Mouse (Mus musculus): Measurements from ENCODE around the gene Vta1. TPM values are rescaled to one million over a fixed set of nuclear protein-coding genes. Genes with fewer than 3 reads are reported as not detected.

The Vta1 gene
- polyA plus RNA-seq (2015; fragmentation: Nextera tagmentation; extraction: Ambion mirVana) = 177 and 196 TPM in 2 replicates

GRCm38 (mm10) chr10:14705072-14706066, at the start of gene Vta1, which contains the start of gene Nmbr:
Gene Vta1, minus strand, starts transcription at chr10:14705560.
Gene Nmbr, plus strand, starts transcription at chr10:14705591.
- Histone ChIP-seq H3K4me3 (ENCODE audit: low read length) (peak within 1 kb of the TSS; percentile 96), H3K27me3 (replicated peaks; ENCODE audit: control insufficient read depth, insufficient read depth, low read length) (no peaks in the 10 kb centered on the region), H3K9ac (ENCODE audit: low read depth, low read length) (peak within 1 kb of the TSS; percentile 84), H3K9me3 (ENCODE audit: control insufficient read depth, low read length) (0 out of 2 replicates have a peak, but pooled peaks cover 2% of the 10 kb centered on the region), H3K36me3 (ENCODE audit: control insufficient read depth, insufficient read depth, low read length) (no peaks in the 10 kb centered on the region), H3K27ac (ENCODE audit: low read depth, low read length) (peak within 1 kb of the TSS; percentile 84), H3K4me1 (ENCODE audit: control insufficient read depth, insufficient read depth, low read depth, low read length) (peaks cover 15% of the 10 kb centered on the region), H3K4me2 (ENCODE audit: low read length) (peak within 1 kb of the TSS; percentile 70)
- WGBS = under 1% methylated on average over 50 of the region's 50 CpGs
- ATAC-seq = peak; percentile 99

- Histone ChIP-seq H3K9me3 (ENCODE audit: control insufficient read depth, low read length) (no peaks in the 10 kb centered on the region), H3K4me3 (ENCODE audit: low read length) (no peak overlapping the region), H3K4me2 (ENCODE audit: low read length) (no peak overlapping the region), H3K36me3 (ENCODE audit: control insufficient read depth, insufficient read depth, low read length) (no peaks in the 10 kb centered on the region), H3K9ac (ENCODE audit: low read depth, low read length) (no peak overlapping the region), H3K27me3 (replicated peaks; ENCODE audit: control insufficient read depth, insufficient read depth, low read length) (no peaks in the 10 kb centered on the region), H3K4me1 (ENCODE audit: control insufficient read depth, insufficient read depth, low read depth, low read length) (no peaks in the 10 kb centered on the region), H3K27ac (ENCODE audit: low read depth, low read length) (no peak overlapping the region)
- WGBS = 12% methylated on average over 2 of the region's 2 CpGs
- ATAC-seq = no peak
Measured at GRCm38 (mm10) chr10:14734285-14734684, 28.9 kb upstream of the Vta1 start.

- no peak overlapping the region for H3K27ac ChIP-seq (ENCODE audit: low read depth, low read length)
- H3K27me3 ChIP-seq (replicated peaks; ENCODE audit: control insufficient read depth, insufficient read depth, low read length) = no peaks in the 10 kb centered on the region
- WGBS = 58% methylated on average over 9 of the region's 9 CpGs
- H3K4me3 ChIP-seq (ENCODE audit: low read length) = no peak overlapping the region
- no peaks in the 10 kb centered on the region for H3K4me1 ChIP-seq (ENCODE audit: control insufficient read depth, insufficient read depth, low read depth, low read length)
- H3K36me3 ChIP-seq (ENCODE audit: control insufficient read depth, insufficient read depth, low read length) = no peaks in the 10 kb centered on the region
- H3K9ac ChIP-seq (ENCODE audit: low read depth, low read length) = no peak overlapping the region
- ATAC-seq = no peak
- no peaks in the 10 kb centered on the region for H3K9me3 ChIP-seq (ENCODE audit: control insufficient read depth, low read length)
- no peak overlapping the region for H3K4me2 ChIP-seq (ENCODE audit: low read length)
Measured at GRCm38 (mm10) chr10:14725671-14726070, 20.3 kb upstream of the Vta1 start.

GRCm38 (mm10) chr10:14718114-14718513, 12.8 kb upstream of the Vta1 start, which contains the start of gene Gje1:
Gene Gje1, minus strand, starts transcription at chr10:14718214.
- ATAC-seq = no peak
- H3K4me3 ChIP-seq (ENCODE audit: low read length) = no peak within 1 kb of the TSS
- no peaks in the 10 kb centered on the region for H3K27me3 ChIP-seq (replicated peaks; ENCODE audit: control insufficient read depth, insufficient read depth, low read length)
- no peaks in the 10 kb centered on the region for H3K9me3 ChIP-seq (ENCODE audit: control insufficient read depth, low read length)
- no peak within 1 kb of the TSS for H3K27ac ChIP-seq (ENCODE audit: low read depth, low read length)
- no peak within 1 kb of the TSS for H3K4me2 ChIP-seq (ENCODE audit: low read length)
- no peaks in the 10 kb centered on the region for H3K4me1 ChIP-seq (ENCODE audit: control insufficient read depth, insufficient read depth, low read depth, low read length)
- no peaks in the 10 kb centered on the region for H3K36me3 ChIP-seq (ENCODE audit: control insufficient read depth, insufficient read depth, low read length)
- 60% methylated on average over 3 of the region's 3 CpGs for WGBS
- H3K9ac ChIP-seq (ENCODE audit: low read depth, low read length) = no peak within 1 kb of the TSS

- 22% methylated on average over 4 of the region's 4 CpGs for WGBS
- Histone ChIP-seq H3K4me2 (ENCODE audit: low read length) (peak overlapping the region; percentile 70), H3K4me3 (ENCODE audit: low read length) (peak overlapping the region; percentile 96), H3K27ac (ENCODE audit: low read depth, low read length) (no peak overlapping the region), H3K4me1 (ENCODE audit: control insufficient read depth, insufficient read depth, low read depth, low read length) (peaks cover 15% of the 10 kb centered on the region), H3K9me3 (ENCODE audit: control insufficient read depth, low read length) (0 out of 2 replicates have a peak, but pooled peaks cover 2% of the 10 kb centered on the region), H3K9ac (ENCODE audit: low read depth, low read length) (no peak overlapping the region), H3K36me3 (ENCODE audit: control insufficient read depth, insufficient read depth, low read length) (no peaks in the 10 kb centered on the region), H3K27me3 (replicated peaks; ENCODE audit: control insufficient read depth, insufficient read depth, low read length) (no peaks in the 10 kb centered on the region)
- ATAC-seq = no peak
Measured at GRCm38 (mm10) chr10:14703830-14704420, 1.4 kb downstream of the Vta1 start.

GRCm38 (mm10) chr10:14703239-14703638, 2.1 kb downstream of the Vta1 start:
- 13% methylated on average over 1 of the region's 1 CpGs for WGBS
- no peaks in the 10 kb centered on the region for H3K36me3 ChIP-seq (ENCODE audit: control insufficient read depth, insufficient read depth, low read length)
- no peaks in the 10 kb centered on the region for H3K27me3 ChIP-seq (replicated peaks; ENCODE audit: control insufficient read depth, insufficient read depth, low read length)
- H3K4me3 ChIP-seq (ENCODE audit: low read length) = no peak overlapping the region; the same call in 1 of the 2 replicates
- H3K9ac ChIP-seq (ENCODE audit: low read depth, low read length) = no peak overlapping the region
- H3K4me2 ChIP-seq (ENCODE audit: low read length) = peak overlapping the region; percentile 70
- no peak overlapping the region for H3K27ac ChIP-seq (ENCODE audit: low read depth, low read length)
- no peak for ATAC-seq
- 0 out of 2 replicates have a peak, but pooled peaks cover 2% of the 10 kb centered on the region for H3K9me3 ChIP-seq (ENCODE audit: control insufficient read depth, low read length)
- peaks cover 15% of the 10 kb centered on the region for H3K4me1 ChIP-seq (ENCODE audit: control insufficient read depth, insufficient read depth, low read depth, low read length)

- Histone ChIP-seq H3K9ac (ENCODE audit: low read depth, low read length) (no peak overlapping the region), H3K27ac (ENCODE audit: low read depth, low read length) (no peak overlapping the region), H3K4me2 (ENCODE audit: low read length) (no peak overlapping the region), H3K27me3 (replicated peaks; ENCODE audit: control insufficient read depth, insufficient read depth, low read length) (no peaks in the 10 kb centered on the region), H3K4me1 (ENCODE audit: control insufficient read depth, insufficient read depth, low read depth, low read length) (no peaks in the 10 kb centered on the region), H3K9me3 (ENCODE audit: control insufficient read depth, low read length) (no peaks in the 10 kb centered on the region), H3K4me3 (ENCODE audit: low read length) (no peak overlapping the region), H3K36me3 (ENCODE audit: control insufficient read depth, insufficient read depth, low read length) (no peaks in the 10 kb centered on the region; the same call in none of the 2 replicates)
- 46% methylated on average over 3 of the region's 3 CpGs for WGBS
- ATAC-seq = no peak
Measured at GRCm38 (mm10) chr10:14690349-14690748, 15.0 kb downstream of the Vta1 start.

- H3K27ac ChIP-seq (ENCODE audit: low read depth, low read length) = no peak overlapping the region
- no peak overlapping the region for H3K9ac ChIP-seq (ENCODE audit: low read depth, low read length)
- H3K4me3 ChIP-seq (ENCODE audit: low read length) = no peak overlapping the region
- H3K36me3 ChIP-seq (ENCODE audit: control insufficient read depth, insufficient read depth, low read length) = peaks cover 2% of the 10 kb centered on the region
- no peak for ATAC-seq
- WGBS = 95% methylated on average over 6 of the region's 6 CpGs
- no peaks in the 10 kb centered on the region for H3K4me1 ChIP-seq (ENCODE audit: control insufficient read depth, insufficient read depth, low read depth, low read length)
- no peak overlapping the region for H3K4me2 ChIP-seq (ENCODE audit: low read length)
- H3K9me3 ChIP-seq (ENCODE audit: control insufficient read depth, low read length) = no peaks in the 10 kb centered on the region
- no peaks in the 10 kb centered on the region for H3K27me3 ChIP-seq (replicated peaks; ENCODE audit: control insufficient read depth, insufficient read depth, low read length)
Measured at GRCm38 (mm10) chr10:14688785-14689442, 16.4 kb downstream of the Vta1 start.

All from hindbrain, embryonic 16.5 days (tissue).